Mouse (Mus musculus) G1E (cell line): ENCODE results near the gene Mxra7. TPM values are rescaled to one million over a fixed set of nuclear protein-coding genes. Genes with fewer than 3 reads are reported as not detected.

ENCODE experiments used
- ATAC-seq: 2 replicates; pipeline ENCODE4 v1.8.0; 2016; ENCODE audit warnings: mild to moderate bottlenecking; ENCODE audit not compliant: insufficient number of reproducible peaks, poor library complexity, low FRiP score, severe bottlenecking; ENCODE audit errors: extremely low read depth
- DNase-seq: peaks from one replicate; pipeline ENCODE4 v3.0.0; 2012; ENCODE audit warnings: low spot score
- H3K27me3 ChIP-seq: 2 replicates; pipeline ENCODE4 v1.6.1; 2012; ENCODE audit warnings: mild to moderate bottlenecking, low read length, inconsistent platforms; ENCODE audit not compliant: insufficient read depth
- H3K36me3 ChIP-seq: replicated peaks from 2 replicates; pipeline ENCODE3; 2012; ENCODE audit warnings: mild to moderate bottlenecking, inconsistent platforms
- H3K4me1 ChIP-seq: 2 replicates; pipeline ENCODE4 v1.6.1; 2012; ENCODE audit warnings: low read depth, low read length, inconsistent platforms, mixed read lengths; ENCODE audit not compliant: insufficient read depth
- H3K4me3 ChIP-seq: 2 replicates; pipeline ENCODE4 v1.5.1; 2012; ENCODE audit warnings: low read depth, mild to moderate bottlenecking, inconsistent platforms, low read length, moderate library complexity, mixed read lengths
- H3K9me3 ChIP-seq: replicated peaks from 2 replicates; pipeline ENCODE4 v1.6.1; 2012; ENCODE audit warnings: inconsistent platforms
- CTCF ChIP-seq: IDR thresholded peaks from 2 replicates; pipeline ENCODE4 v1.5.1; 2012; ENCODE audit warnings: low read depth, low read length, inconsistent platforms, mixed read lengths
- GATA1 ChIP-seq: IDR thresholded peaks from 2 replicates; pipeline ENCODE4 v1.6.1; 2012; ENCODE audit warnings: borderline replicate concordance, low read length, inconsistent platforms, mixed read lengths
- GATA2 ChIP-seq: IDR thresholded peaks from 2 replicates; pipeline ENCODE4 v1.6.1; 2012; ENCODE audit warnings: low read depth, low read length, inconsistent platforms, borderline replicate concordance
- POLR2AphosphoS5 ChIP-seq: IDR thresholded peaks from 2 replicates; pipeline ENCODE4 v1.6.1; 2012; ENCODE audit warnings: low read depth, low read length, inconsistent platforms; ENCODE audit not compliant: insufficient replicate concordance
- TAL1 ChIP-seq: conservative IDR thresholded peaks from 2 replicates; pipeline ENCODE4 v1.6.1; 2012; ENCODE audit warnings: low read depth, low read length, inconsistent platforms, mixed read lengths
- polyA plus RNA-seq: library from polyadenylated mRNA; stranded (reverse); fragments of >175 nt; gene quantifications from 2 replicates; pipeline ENCODE4 v1.2.3, GENCODE M21; 2012
- total RNA-seq, 2 experiments: library from RNA; stranded (forward) in 1 of 2; stranded (reverse) in 1 of 2; fragments of 200-1000 nt in 1 of 2; fragments of >200 nt in 1 of 2; fragmentation: Nextera tagmentation in 1 of 2; gene quantifications; 2 replicates each; pipeline ENCODE4 v1.2.3; 2014 to 2017

Gene Mxra7
- total and polyA plus RNA-seq, 3 experiments, result not detected

DNA sequence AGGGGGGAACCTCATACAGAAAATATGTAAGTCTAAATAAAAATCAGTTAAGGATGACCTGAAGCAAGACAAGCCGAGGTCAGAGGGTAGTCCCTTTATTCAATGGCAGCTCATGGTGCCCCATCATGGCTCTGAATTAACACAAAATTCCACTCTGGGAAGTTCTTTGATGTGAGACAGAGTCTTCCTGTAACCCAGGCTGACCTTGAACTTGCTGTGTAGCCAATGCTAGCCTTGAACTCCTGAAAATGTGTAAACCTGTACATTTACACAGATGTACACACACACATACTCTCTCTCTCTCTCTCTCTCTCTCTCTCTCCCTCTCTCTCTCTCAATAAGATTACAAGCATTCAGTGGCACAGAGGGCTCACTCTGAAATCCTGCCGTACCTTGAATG is 62.9 kb downstream of the Mxra7 start:
- Histone ChIP-seq H3K9me3 (no peaks in the 10 kb centered on the region), H3K4me3 (no peak overlapping the region), H3K36me3 (no peaks in the 10 kb centered on the region), H3K27me3 (peaks cover 37% of the 10 kb centered on the region), H3K4me1 (peaks cover 5% of the 10 kb centered on the region)
- DNase-seq (no peak), ATAC-seq (no peak; the same call in 1 of the 2 replicates)
- 0 out of 2 replicates have a peak, but pooled peaks have one; percentile 4 for TF ChIP-seq CTCF
- peak; percentile 100; the same call in 1 of the 2 replicates for TF ChIP-seq GATA1
- no peak for TF ChIP-seq POLR2AphosphoS5

DNA sequence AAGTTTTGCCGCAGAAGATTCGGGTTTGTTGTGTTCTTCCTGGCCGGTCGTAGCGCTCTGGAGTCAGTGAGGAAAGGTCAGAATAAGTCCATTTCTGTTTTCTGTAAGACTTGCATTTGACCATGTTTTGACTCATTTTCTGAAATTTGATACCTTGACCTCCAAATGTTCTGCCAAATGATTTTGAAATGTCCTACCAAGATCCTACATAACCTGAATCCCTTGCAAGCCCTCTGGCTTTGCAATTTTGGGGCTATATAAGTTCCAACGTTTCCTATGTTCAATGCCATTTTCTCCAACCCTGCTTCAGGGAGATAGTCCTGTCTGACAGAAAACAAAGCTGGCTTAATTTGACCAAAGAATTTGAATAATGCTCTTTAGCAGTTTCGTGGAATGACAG is 63.5 kb downstream of the Mxra7 start:
- Histone ChIP-seq H3K4me1 (peaks cover 5% of the 10 kb centered on the region), H3K36me3 (no peaks in the 10 kb centered on the region), H3K27me3 (peaks cover 33% of the 10 kb centered on the region), H3K9me3 (no peaks in the 10 kb centered on the region), H3K4me3 (no peak overlapping the region)
- no peak for DNase-seq
- ATAC-seq, result no peak
- no peak for TF ChIP-seq GATA1
- no peak for TF ChIP-seq POLR2AphosphoS5
- no peak for TF ChIP-seq TAL1
- no peak for TF ChIP-seq GATA2
- TF ChIP-seq CTCF, result no peak

DNA sequence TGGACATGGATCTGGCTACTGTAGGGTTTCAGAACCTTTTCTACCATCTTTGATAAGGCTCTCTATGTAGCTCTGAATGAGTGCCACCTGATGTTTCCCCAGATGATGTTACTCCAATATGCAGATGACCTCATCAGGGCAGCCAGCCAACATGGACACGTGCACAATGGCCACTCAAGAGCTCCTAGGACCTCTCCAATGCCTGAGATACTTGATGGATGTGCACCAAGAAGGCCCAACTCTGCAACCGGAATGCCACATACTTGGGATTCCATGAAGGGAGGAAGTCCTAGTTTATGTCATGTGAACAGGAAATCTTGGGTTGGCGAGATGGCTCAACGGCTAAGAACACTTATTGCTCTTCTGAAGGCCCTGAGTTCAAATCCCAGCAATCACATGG is 72.7 kb downstream of the Mxra7 start:
- DNase-seq (peak; percentile 5), ATAC-seq (no peak)
- H3K9me3 ChIP-seq, result no peaks in the 10 kb centered on the region
- TF ChIP-seq TAL1 (no peak), POLR2AphosphoS5 (no peak)
- no peaks in the 10 kb centered on the region for H3K36me3 ChIP-seq
- no peak overlapping the region for H3K4me3 ChIP-seq
- peaks cover 26% of the 10 kb centered on the region for H3K4me1 ChIP-seq
- peaks cover 77% of the 10 kb centered on the region for H3K27me3 ChIP-seq

DNA sequence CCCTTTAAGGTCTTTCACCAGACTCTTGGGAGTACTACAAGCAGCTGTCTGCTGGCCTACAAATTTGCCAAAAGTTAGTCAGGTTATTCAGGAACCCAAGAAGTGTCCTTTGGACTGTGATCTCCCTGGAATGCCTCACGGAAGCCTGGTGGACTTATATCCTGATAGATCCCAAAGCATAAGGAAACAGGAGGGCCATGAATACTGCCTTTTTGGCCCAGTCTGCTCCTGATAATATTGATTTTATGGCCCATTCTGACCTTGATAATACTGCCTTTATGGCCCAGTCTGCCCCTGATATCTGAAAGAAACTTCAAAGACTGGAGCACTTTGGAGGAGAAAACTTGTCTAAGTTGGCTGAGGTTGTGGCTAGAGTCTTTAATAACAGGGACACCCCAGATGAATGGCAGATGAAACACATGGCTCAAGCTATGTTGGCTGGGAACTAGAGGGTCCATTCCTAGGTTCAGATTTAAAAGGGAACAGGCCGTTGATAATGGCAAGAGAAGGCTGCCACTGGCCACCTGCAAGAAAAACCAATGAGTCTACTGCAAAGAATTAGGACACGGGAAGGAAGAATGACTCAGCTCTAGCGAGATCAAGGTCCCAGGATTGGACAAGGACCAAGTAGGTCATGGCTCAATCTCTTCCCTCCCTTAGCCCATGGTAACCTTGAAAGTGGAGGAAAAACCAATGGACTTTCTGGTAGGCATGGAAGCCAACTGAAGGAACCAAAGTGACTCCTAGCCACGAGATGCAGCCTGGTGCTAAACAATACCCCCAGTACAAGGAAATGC is 74.0 kb downstream of the Mxra7 start:
- TF ChIP-seq TAL1 (no peak), GATA2 (no peak), GATA1 (no peak), POLR2AphosphoS5 (no peak), CTCF (no peak)
- no peaks in the 10 kb centered on the region for H3K36me3 ChIP-seq
- peaks cover 84% of the 10 kb centered on the region for H3K27me3 ChIP-seq
- DNase-seq, result peak; percentile 9
- no peak for ATAC-seq
- H3K9me3 ChIP-seq, result no peaks in the 10 kb centered on the region
- peaks cover 28% of the 10 kb centered on the region for H3K4me1 ChIP-seq
- no peak overlapping the region for H3K4me3 ChIP-seq

Other genes with a start within 250 kb of the Mxra7 start
- gene Ube2o, start 246.6 kb downstream of the Mxra7 start, total RNA-seq (2014; fragmentation: Nextera tagmentation), result 9.2 and 41.7 TPM in 2 replicates
- 6.2 and 6.3 TPM in 2 replicates for gene Ube2o, start 246.6 kb downstream of the Mxra7 start, total RNA-seq (2017)
- gene Ube2o, start 246.6 kb downstream of the Mxra7 start, polyA plus RNA-seq, result 17.9 and 20.1 TPM in 2 replicates
- gene Aanat, start 241.6 kb downstream of the Mxra7 start, total RNA-seq (2014; fragmentation: Nextera tagmentation), result not detected in 2 replicates
- gene Aanat, start 241.6 kb downstream of the Mxra7 start, total RNA-seq (2017), result not detected in 2 replicates
- not detected in 2 replicates for gene Aanat, start 241.6 kb downstream of the Mxra7 start, polyA plus RNA-seq
- gene Rhbdf2, start 201.0 kb downstream of the Mxra7 start, total RNA-seq (2014; fragmentation: Nextera tagmentation), result 2.5 and 5.6 TPM in 2 replicates
- gene Rhbdf2, start 201.0 kb downstream of the Mxra7 start, total RNA-seq (2017), result 1.7 and 1.9 TPM in 2 replicates
- gene Rhbdf2, start 201.0 kb downstream of the Mxra7 start, polyA plus RNA-seq, result 4.2 and 4.8 TPM in 2 replicates
- gene Prcd, start 174.5 kb downstream of the Mxra7 start, total RNA-seq (2014; fragmentation: Nextera tagmentation), result 2.6 and 4.3 TPM in 2 replicates
- 3.2 and 3.7 TPM in 2 replicates for gene Prcd, start 174.5 kb downstream of the Mxra7 start, total RNA-seq (2017)
- 1.5 and 1.9 TPM in 2 replicates for gene Prcd, start 174.5 kb downstream of the Mxra7 start, polyA plus RNA-seq
- gene Cygb, start 173.7 kb downstream of the Mxra7 start, total RNA-seq (2014; fragmentation: Nextera tagmentation), result not detected in 2 replicates
- not detected in 2 replicates for gene Cygb, start 173.7 kb downstream of the Mxra7 start, total RNA-seq (2017)
- 0.05 TPM in 1 of 2 replicates, not detected in the other for gene Cygb, start 173.7 kb downstream of the Mxra7 start, polyA plus RNA-seq
- 0.49 TPM in 1 of 2 replicates, not detected in the other for gene St6galnac1, start 52.5 kb downstream of the Mxra7 start, total RNA-seq (2014; fragmentation: Nextera tagmentation)
- gene St6galnac1, start 52.5 kb downstream of the Mxra7 start, total RNA-seq (2017), result 0.23 and 0.27 TPM in 2 replicates
- gene St6galnac1, start 52.5 kb downstream of the Mxra7 start, polyA plus RNA-seq, result not detected in 2 replicates
- 40.3 and 45.4 TPM in 2 replicates for gene Mettl23, start 15.2 kb upstream of the Mxra7 start, total RNA-seq (2014; fragmentation: Nextera tagmentation)
- 35.8 and 43.1 TPM in 2 replicates for gene Mettl23, start 15.2 kb upstream of the Mxra7 start, total RNA-seq (2017)
- gene Mettl23, start 15.2 kb upstream of the Mxra7 start, polyA plus RNA-seq, result 49.1 and 60.6 TPM in 2 replicates
- 82.7 and 85.3 TPM in 2 replicates for gene Jmjd6, start 15.4 kb upstream of the Mxra7 start, total RNA-seq (2014; fragmentation: Nextera tagmentation)
- 126 and 148 TPM in 2 replicates for gene Jmjd6, start 15.4 kb upstream of the Mxra7 start, total RNA-seq (2017)
- gene Jmjd6, start 15.4 kb upstream of the Mxra7 start, polyA plus RNA-seq, result 39.1 and 48.4 TPM in 2 replicates
- 15.1 and 22.0 TPM in 2 replicates for gene Mfsd11, start 24.4 kb upstream of the Mxra7 start, total RNA-seq (2014; fragmentation: Nextera tagmentation)
- 45.9 and 55.1 TPM in 2 replicates for gene Mfsd11, start 24.4 kb upstream of the Mxra7 start, total RNA-seq (2017)
- gene Mfsd11, start 24.4 kb upstream of the Mxra7 start, polyA plus RNA-seq, result 3.8 and 6.6 TPM in 2 replicates
- gene Srsf2, start 25.0 kb upstream of the Mxra7 start, total RNA-seq (2014; fragmentation: Nextera tagmentation), result 786 and 910 TPM in 2 replicates
- 484 and 801 TPM in 2 replicates for gene Srsf2, start 25.0 kb upstream of the Mxra7 start, total RNA-seq (2017)
- gene Srsf2, start 25.0 kb upstream of the Mxra7 start, polyA plus RNA-seq, result 1,600 and 2,011 TPM in 2 replicates
- not detected in 2 replicates for gene Mgat5b, start 90.8 kb upstream of the Mxra7 start, total RNA-seq (2014; fragmentation: Nextera tagmentation)
- gene Mgat5b, start 90.8 kb upstream of the Mxra7 start, total RNA-seq (2017), result 0.16 TPM in 1 of 2 replicates, not detected in the other
- gene Mgat5b, start 90.8 kb upstream of the Mxra7 start, polyA plus RNA-seq, result not detected in 2 replicates